12 mouse cellular contexts compared by ENCODE assay signal in the genomic region with DNA sequence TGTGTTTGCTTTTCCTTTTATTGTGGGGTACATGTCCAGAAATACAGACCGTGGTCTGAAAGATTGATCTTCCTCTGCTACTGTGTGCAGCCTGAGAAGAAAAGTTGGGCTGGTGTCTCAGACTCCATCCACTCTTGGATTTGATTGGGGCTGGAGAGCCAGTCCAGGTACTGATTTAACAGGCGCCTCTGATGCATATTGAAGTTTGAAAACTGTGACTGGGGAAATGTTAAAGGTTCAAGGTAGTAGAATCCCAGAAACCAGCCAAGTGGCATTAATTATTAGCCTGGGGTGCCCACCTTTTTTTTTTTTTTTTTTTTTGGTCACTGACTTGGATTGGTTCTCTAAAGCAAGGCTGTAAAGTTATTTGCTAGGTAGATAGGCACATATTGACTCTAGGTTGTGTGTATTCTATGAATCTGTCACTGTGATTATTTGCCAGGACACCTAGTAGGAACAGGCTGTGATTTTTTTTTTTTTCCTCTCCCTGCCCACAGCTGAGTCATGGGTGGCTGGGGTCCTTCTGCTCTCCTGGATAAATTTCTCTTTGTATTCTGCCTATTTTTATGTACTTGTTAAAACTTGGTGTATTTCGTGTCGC. TPM values are rescaled to one million over a fixed set of nuclear protein-coding genes. Genes with fewer than 3 reads are reported as not detected.
DNase-seq lines count a peak whose midpoint lies in the region; ATAC-seq lines count a peak whose summit lies in the region.
"Had no signal": no experiment of that assay in that cellular context is flagged by ENCODE, and none has a peak within 500 bp of the region (broad histone marks: within the 10 kb centered on the region; RNA-seq: fewer than 3 reads in every experiment).

No protein-coding gene starts in this region.

- no peaks in the 10 kb centered on the region; the same call in 1 of the 2 replicates for H3K27me3 ChIP-seq in midbrain, embryonic 10.5 days (ENCODE audit: low read depth, poor library complexity, severe bottlenecking)
- no peaks in the 10 kb centered on the region for H3K27me3 ChIP-seq in midbrain, embryonic 16.5 days (ENCODE audit: control insufficient read depth, insufficient read depth, low read depth, low read length)
- no peaks in the 10 kb centered on the region for H3K27me3 ChIP-seq in liver, embryonic 15.5 days
- H3K27me3 ChIP-seq: midbrain, embryonic 13.5 days; neural tube, embryonic 13.5 days had no signal

- H3K4me1 ChIP-seq in midbrain, embryonic 10.5 days, result peaks cover 78% of the 10 kb centered on the region
- H3K4me1 ChIP-seq in midbrain, embryonic 16.5 days (ENCODE audit: control insufficient read depth, insufficient read depth, low read length), result peaks cover 8% of the 10 kb centered on the region
- H3K4me1 ChIP-seq in liver, embryonic 15.5 days (replicated peaks), result peaks cover 52% of the 10 kb centered on the region

- no peak overlapping the region for H3K4me3 ChIP-seq in midbrain, embryonic 10.5 days
- no peak overlapping the region for H3K4me3 ChIP-seq in midbrain, embryonic 16.5 days (ENCODE audit: low read depth, low read length)
- H3K4me3 ChIP-seq in liver, embryonic 15.5 days (replicated peaks), result no peak overlapping the region
- H3K4me3 ChIP-seq: midbrain, embryonic 13.5 days; neural tube, embryonic 13.5 days had no signal

- H3K4me2 ChIP-seq in midbrain, embryonic 16.5 days (ENCODE audit: low read length), result no peak overlapping the region
- H3K4me2 ChIP-seq in liver, embryonic 15.5 days, result no peak overlapping the region
- H3K4me2 ChIP-seq: hindbrain, embryonic 14.5 days; midbrain, embryonic 13.5 days; neural tube, embryonic 13.5 days had no signal

- H3K36me3 ChIP-seq in midbrain, embryonic 10.5 days, result peaks cover 5% of the 10 kb centered on the region; the same call in 1 of the 2 replicates
- H3K36me3 ChIP-seq in midbrain, embryonic 16.5 days (ENCODE audit: control insufficient read depth, insufficient read depth, low read length), result no peaks in the 10 kb centered on the region
- no peaks in the 10 kb centered on the region for H3K36me3 ChIP-seq in liver, embryonic 15.5 days (replicated peaks)
- H3K36me3 ChIP-seq: midbrain, embryonic 13.5 days; neural tube, embryonic 13.5 days had no signal

- DNase-seq in heart, adult 11 months, result peak; percentile 79
- no peak for DNase-seq in heart, adult 18-20 months
- no peak for DNase-seq in midbrain, embryonic 10.5 days (ENCODE audit: low spot score)
- no peak for DNase-seq in right cerebral cortex, postnatal 36 days (ENCODE audit: low spot score in 2 of 2)
- no peak for DNase-seq in spleen, postnatal 14 days (ENCODE audit: low spot score in 2 of 2)
- DNase-seq in thymus, postnatal 36 days, result no peak
- DNase-seq: cerebellum, adult 18-20 months had no signal

- H3K9ac ChIP-seq in midbrain, embryonic 16.5 days (ENCODE audit: low read depth, low read length), result no peak overlapping the region
- H3K9ac ChIP-seq in liver, embryonic 15.5 days, result no peak overlapping the region
- H3K9ac ChIP-seq: hindbrain, embryonic 14.5 days; midbrain, embryonic 13.5 days; neural tube, embryonic 13.5 days had no signal

- ATAC-seq in midbrain, embryonic 16.5 days, result no peak
- ATAC-seq in liver, embryonic 15.5 days (ENCODE audit: insufficient read depth), result peak; percentile 60

- 0 out of 2 replicates have a peak overlapping the region, but pooled peaks have one; percentile 84 for H3K27ac ChIP-seq in midbrain, embryonic 10.5 days (replicated peaks)
- H3K27ac ChIP-seq in midbrain, embryonic 16.5 days (ENCODE audit: low read length), result no peak overlapping the region
- H3K27ac ChIP-seq in liver, embryonic 15.5 days (replicated peaks), result peak overlapping the region; percentile 59

- H3K9me3 ChIP-seq in midbrain, embryonic 10.5 days (replicated peaks), result no peaks in the 10 kb centered on the region
- no peaks in the 10 kb centered on the region for H3K9me3 ChIP-seq in midbrain, embryonic 16.5 days (replicated peaks; ENCODE audit: control insufficient read depth, low read length, poor library complexity, severe bottlenecking)
- no peaks in the 10 kb centered on the region for H3K9me3 ChIP-seq in liver, embryonic 15.5 days (replicated peaks)
- H3K9me3 ChIP-seq: midbrain, embryonic 13.5 days; neural tube, embryonic 13.5 days had no signal

- WGBS in midbrain, embryonic 10.5 days, result 91% methylated on average over 4 of the region's 4 CpGs
- 87% methylated on average over 4 of the region's 4 CpGs for WGBS in midbrain, embryonic 16.5 days
- WGBS in liver, embryonic 15.5 days (ENCODE audit: insufficient replicate concordance), result 69% methylated on average over 4 of the region's 4 CpGs

RNA-seq across cellular contexts. Expression of gene Notch2, which starts 31.5 kb away (rescaled TPM):
- total RNA-seq in heart, adult 18-20 months (2021), result 10 to 100 TPM; 15.2 to 17.6 TPM
- 16.1 and 16.6 TPM in 2 replicates for polyA plus RNA-seq in midbrain, embryonic 10.5 days (2016; fragmentation: Nextera tagmentation; extraction: Ambion mirVana)
- 6.6 and 7.0 TPM in 2 replicates for polyA plus RNA-seq in midbrain, embryonic 16.5 days (2015; fragmentation: Nextera tagmentation; extraction: Ambion mirVana)
- polyA plus RNA-seq in liver, embryonic 15.5 days (2015; fragmentation: Nextera tagmentation; extraction: Ambion mirVana), result 6.4 and 7.0 TPM in 2 replicates
